Mouse (Mus musculus) retina, postnatal 1 day (tissue): ENCODE results near the gene Sema3b.

Experiments used
- DNase-seq: peaks from one replicate; pipeline ENCODE4 v3.0.0-alpha.2; 2012

Sema3b gene

GRCm38 (mm10) chr9:107632478-107632877 is 23.4 kb upstream of the Sema3b start:
- peak; percentile 58 for DNase-seq

GRCm38 (mm10) chr9:107631861-107632260 is 22.8 kb upstream of the Sema3b start:
- no peak for DNase-seq

DNA sequence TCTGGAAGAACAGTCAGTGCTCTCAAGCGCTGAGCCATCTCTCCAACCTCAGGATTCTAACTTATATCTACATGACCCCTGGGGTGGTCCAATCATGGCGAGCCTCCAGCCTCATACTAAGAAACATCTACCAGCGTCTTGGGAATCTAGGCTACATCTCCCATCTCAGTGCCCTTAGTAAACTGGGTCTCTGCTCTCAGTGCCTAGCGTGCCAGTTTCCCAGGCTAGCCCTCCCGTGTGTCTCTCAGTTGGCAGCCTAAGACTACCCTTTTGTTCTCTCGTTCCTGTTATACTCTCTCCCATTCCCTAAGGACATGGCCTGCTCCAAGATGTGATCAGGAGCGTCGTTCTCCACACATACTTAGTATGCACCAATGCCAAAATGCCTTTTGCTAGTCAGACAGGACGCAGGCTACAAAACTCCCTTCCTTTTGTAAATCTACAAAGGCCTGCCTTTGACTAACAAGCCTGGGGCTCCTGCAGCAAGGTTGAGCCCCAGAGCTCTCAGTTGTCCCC is 22.3 kb upstream of the Sema3b start:
- DNase-seq = no peak

DNA sequence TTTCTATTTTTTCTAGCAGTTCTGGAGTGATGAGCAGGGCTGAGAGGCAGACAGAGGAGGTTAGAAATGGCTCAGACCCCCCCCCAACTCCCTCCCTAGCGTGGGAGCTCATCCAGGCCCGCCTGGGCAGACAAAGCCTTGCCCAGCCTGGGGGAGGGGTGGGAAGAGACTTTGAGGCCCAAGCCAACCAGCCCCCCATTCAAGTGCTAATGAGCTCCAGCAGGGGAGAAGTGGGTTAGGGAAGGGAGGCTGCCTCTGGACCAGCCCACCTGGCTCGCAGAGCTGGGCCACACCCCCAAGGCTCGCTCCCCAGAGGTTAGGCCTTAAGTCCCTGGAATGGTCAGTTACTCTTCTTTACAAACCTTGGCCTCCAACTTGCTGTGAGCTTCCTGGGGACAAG is 21.5 kb upstream of the Sema3b start:
- DNase-seq = peak; percentile 93

DNA sequence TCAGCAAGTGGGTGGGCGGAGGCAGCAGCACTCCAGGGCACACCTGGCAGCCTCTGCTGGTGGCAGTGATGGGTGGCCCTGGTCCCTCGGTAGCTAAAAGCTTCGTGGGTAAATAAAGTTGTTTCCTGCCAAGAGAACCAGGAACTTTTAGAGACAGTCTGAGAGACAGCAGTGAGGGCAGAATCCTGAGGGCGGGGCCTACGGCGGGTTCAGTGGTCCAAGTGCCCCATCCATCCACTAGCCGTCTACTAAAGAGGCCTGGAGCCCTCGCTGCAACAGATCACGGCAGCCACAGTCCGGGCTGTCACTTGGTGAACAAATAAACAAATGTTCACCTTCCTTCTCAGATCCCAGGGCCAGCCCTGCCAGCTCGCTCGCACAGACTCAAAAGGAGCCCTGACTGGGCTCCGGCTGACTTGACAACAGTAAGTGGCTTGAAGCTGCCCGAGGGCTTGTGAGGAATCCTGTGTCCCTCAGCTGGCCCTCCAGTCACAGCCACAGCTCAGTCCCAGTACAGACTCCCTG is 20.9 kb upstream of the Sema3b start:
- peak; percentile 67 for DNase-seq

DNA sequence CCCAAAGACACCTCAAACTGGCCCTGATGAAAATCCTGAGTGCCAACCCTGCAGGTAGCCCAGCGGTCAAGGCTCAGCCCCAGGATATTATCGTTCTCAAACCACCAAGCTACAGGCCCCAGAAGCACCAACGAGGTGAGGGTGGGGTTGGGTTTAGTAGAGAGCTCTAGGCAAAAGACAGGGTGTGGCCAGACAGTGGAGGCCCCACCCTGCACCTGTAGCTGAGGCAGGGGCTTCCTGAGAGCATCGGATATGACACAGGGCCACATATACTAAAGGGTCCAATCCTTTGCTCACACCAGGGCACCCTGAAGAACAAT is 20.3 kb upstream of the Sema3b start:
- DNase-seq = no peak

DNA sequence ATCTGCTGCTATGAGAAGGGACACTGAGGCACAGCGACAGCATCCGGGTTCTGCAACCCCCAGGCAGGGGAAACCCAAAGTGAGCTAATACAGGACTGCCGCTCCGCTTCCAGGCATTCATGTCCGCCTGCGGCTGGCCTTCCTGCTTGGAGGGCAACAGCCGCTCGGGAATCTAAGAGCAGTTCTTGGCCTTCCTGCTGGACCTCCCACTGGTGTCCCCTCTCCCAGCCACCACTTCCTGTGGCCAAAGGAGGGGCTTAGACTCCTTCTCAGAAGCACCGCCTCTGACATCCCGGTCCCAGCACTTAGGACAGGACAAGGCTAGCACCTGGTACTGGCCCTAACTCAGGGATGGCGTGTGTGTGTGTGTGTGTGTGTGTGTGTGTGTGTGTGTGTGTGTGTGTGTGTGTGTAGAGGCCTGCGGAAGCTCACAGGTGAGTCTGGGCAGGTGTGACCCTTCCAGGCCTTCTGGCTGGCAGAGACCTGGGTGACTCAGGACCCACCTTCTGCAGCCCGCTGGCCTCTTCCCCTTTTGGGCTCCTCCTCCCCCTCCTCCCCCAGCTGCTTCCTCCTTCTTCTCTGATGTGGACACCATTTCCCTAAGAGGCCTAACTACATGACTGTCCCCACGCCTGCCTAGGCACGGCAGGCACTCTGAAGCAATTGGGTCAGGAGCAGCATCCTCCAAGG is 19.8 kb upstream of the Sema3b start:
- DNase-seq = no peak

DNA sequence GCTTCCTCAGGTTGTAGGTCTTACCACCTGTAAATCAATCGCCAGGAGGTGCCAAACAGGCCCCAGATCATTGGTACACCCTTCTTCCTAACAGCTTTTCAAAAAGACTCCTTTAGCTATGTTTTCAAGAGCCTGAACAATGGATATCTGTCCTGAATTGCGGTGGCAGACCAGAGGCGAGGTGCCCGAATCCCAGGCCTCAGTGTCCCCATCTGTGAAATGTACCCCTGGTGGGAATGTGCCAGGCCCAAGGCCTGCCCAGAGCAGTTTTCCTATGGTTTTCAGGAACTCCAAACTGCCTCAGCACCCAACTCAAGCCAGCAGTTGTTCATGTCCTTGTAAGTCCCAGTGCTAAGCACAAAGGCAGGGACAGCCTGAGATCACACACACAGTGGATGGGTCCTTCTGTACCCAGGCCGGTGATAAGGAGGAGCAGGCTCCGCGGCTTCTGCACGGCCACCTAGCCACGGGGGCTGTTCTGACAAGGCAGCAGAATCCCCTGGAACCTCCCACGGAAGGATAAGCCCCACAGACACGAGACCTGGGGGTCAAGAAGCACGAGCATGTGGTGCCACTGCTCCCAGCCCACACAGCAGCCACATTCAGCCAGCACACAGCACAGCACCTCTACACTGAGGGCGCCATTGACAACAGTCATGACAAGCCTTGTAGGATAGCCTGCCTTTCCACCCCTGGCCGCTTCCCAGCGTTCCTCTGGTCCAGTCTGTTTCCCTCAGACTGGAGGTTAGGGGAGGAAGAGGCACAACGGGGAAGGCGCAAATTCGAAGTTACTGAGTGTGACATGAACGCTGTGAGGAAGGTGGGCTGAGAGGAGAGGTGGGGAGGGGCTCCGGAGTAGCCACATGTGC is 18.6 kb upstream of the Sema3b start:
- DNase-seq = no peak

DNA sequence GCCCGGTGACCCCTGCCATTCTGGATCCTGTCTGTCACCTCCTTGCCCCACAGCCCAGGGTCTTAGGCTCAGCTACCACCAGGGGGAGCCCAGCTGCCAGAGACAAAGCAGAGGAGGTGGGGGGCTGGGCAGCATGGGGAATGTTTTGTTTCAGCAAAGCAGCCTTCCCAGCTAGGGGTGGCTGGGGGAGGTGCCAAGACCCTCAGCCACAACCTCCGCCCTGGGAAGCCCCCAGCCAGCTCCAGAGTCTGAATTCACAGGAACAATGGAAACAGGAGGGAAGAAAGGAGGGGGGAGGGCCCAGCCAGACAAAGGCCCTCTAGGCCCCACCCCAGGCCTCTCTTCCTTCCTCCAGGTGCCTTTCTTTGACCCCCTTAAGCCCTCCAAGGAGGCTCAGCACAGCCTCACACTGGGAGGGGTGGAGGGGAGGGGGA is 17.8 kb upstream of the Sema3b start:
- peak; percentile 96 for DNase-seq

- no peak for DNase-seq
These were observed 17.3 kb upstream of the Sema3b start for GRCm38 (mm10) chr9:107626158-107626843.

DNA sequence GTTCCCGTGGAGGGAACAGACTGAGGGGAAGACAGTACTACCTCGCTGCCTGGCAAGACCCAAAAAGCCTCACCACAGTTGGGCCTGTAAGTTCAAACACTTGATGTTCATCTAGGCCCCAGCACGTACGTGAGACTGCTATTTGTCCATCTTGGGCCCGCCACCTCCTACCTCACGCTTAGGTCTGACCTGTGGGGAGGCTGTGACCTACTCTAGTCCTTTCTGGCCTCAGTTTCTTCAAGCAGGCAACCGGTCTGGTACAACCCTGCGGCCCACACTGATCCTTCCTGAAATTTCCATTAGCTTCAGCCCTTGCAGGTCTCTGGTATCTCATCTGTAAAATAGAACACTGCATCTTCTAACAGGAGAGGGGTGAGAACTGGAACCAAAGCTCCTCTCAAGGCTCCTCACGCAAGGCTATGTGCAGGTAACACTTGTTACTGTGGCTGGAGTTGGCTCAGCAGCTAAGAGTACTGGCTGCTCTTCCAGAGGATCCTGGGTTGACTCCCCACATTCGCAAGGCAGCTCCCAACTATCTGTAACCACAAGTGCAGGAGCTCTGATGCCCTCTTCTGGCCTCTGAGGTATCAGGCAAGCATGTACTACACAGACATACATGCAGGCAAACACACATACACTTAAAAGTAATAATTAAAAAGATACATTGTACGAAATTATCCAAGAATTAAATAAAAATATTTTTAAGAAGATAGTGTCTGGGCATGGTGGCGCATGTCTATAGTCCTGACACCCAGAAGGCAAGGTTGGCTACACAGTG is 16.5 kb upstream of the Sema3b start:
- no peak for DNase-seq

DNA sequence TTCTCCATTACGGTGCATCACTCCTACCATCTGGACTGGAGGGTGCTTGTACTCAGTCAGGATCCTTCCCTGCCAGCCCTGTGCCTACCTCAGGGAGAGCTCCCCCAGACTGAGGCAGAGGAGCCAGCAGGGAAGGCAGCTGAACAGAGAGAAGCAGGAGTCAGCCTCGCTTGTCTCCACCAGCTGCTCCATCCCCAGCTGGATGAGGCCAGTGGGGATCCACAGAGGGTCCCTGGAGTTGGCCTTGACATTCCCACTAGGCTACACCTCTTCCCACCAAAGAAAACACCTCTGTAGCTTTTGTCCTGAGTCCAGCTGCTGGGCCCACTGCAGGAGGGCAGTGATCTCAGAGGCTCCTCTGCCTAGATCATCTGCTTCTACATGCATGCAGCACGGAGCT is 15.9 kb upstream of the Sema3b start:
- DNase-seq = no peak

DNA sequence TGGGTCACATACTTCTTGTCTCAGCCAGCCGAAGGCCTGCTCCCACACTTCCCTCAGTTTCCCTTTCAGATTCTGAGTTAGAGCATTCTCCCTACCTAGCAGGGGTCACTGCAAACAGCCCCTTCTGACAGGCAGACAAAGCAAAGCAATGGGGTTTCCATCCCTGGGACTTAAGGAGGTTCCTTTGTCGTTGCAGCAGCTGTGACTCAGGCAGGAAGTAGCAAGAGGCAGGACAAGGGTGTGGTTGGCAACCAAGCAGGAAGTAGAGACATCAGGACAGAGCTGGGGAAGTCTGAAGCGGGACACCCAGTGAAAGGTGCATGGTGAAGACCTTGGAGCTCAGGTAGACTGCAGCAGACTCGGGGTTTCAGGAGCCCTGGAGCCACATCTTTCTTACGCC is 15.5 kb upstream of the Sema3b start:
- no peak for DNase-seq

GRCm38 (mm10) chr9:107620954-107621353 is 11.9 kb upstream of the Sema3b start:
- DNase-seq = no peak

DNA sequence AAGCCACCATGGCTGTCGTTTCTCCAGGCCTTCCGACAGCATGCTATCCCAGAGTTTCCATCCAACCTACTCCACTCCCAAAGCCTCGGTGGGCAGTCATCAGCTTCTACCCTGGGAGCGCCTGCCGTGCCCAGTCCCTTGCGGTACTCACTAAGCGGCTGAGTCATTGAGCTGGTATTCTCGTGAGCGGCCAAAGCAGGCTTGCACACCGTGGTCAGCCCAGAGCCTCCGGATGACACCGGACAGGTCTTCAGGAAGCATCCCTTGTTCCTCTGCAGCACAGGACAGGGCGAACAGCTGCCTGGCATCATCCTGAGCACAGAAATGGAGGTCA is 10.5 kb upstream of the Sema3b start:
- DNase-seq = no peak

DNA sequence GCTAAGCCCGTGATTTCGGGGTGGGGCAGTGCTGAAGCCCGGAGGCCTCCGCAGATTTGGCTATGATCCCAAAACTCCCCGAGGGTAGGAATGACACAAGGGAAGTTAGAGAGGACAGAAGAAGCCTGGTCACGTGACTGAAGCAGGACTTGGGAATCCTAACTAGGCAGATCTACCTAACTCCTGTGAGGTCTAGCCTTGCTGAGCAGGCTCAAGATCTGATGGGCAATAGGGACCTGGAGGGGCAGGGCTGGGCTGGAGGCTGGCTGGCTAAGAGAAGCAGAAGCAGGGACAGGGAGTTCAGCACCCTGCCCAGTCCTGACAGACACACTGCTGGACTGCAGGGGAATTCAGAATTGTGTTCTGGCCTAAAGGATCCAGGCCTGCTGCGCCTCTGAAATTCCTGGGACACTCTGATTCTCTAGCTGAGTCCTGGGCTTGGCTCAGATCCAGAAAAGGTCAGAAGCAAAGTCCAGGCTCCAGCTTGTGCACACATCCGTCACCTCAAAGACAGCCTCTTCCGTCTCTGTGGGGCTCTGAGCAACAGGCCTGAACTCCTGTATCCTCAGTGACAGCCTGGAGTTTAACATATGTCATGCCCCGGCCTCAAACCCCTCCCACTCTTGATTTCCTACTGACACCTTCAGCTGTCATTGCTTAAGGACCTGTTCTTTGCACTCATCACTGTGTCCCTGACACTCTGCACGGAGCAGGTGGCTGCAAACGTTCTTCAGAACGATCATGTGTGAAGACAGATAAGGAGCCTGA is 9.9 kb upstream of the Sema3b start:
- DNase-seq = peak; percentile 28

DNA sequence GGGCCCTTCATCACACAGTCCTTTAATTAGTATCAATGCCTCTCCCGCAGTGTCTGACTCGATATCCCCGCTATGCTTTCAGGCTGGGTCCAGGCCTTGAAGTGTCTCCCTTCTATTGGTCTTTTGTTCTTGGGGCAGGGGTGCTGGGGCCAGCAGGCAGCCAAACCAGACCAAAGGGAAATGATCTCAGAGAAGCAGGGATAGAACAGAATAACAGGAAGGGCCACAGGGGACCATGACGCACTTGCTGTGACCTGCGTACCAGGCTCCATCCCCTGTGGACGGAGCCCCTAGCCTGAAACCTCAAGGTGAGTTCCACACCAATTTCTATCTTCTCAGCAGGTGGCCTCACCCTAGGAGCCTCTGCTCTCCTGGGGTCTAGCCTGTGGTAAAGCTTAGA is 9.1 kb upstream of the Sema3b start:
- no peak for DNase-seq

DNA sequence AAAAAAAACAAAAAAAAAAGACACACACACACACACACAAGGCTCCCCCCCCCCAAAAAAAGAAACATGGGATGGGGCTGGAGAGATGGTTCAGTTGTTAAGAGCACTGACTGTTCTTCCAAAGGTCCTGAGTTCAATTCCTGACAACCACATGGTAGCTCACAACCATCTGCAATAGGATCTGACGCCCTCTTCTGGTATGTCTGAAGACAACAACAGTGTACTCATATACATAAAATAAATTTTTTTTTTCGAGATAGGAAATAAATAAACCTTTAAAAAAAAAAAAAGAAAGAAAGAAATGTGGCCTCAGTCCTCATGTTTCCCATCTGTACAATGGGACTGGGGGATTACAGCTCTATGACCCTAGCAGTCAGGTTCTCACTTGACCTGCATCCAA is 8.4 kb upstream of the Sema3b start:
- DNase-seq = no peak

DNA sequence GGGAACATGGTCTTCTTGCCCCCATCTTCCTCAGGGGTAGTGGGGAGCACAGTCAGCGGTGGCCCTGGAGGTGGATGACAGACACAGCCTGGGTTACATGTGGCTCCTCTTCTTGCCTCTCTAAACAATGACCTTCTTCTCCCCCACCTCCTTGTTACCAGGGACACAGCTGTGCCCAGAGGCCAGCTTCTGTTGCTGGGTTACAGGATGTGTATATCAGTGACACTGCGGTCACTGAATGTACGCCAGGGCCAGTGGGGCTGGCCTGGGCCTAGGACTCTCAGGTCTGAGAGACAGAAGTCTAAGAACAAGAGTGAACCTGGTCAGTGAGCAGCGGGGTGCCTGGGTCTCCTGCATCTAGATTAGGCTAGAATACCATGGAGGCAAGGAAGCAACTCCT is 6.0 kb upstream of the Sema3b start:
- DNase-seq = peak; percentile 78

- DNase-seq = no peak
These were observed 4.0 kb upstream of the Sema3b start for GRCm38 (mm10) chr9:107612945-107613569.

GRCm38 (mm10) chr9:107612191-107612944 is 3.3 kb upstream of the Sema3b start:
- DNase-seq = peak; percentile 99
